Mouse (Mus musculus): ENCODE results near the gene Nodal. TPM values are rescaled to one million over a fixed set of nuclear protein-coding genes. Genes with fewer than 3 reads are reported as not detected.

The Nodal gene
- polyA plus RNA-seq, 1 experiment, result 0.05 TPM

DNA sequence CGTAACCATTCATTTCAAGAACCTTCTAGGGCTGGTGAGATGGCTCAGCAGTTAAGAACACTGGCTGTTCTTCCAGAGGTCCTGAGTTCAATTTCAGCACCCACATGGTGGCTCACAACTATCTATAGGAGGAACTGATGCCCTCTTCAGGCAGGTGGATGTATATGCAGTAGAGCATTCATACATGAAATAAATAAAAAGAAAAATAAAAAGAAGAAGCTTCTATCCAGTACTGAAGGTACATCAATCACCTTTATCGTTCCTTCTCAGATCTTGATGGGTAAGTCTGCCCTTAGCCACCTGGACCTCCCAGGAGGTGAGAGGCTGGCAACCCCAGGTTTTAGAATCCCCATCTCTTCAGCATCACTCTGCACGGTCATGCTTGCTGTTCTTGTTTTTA is 2.5 kb upstream of the Nodal start:
- H3K27me3 ChIP-seq (ENCODE audit: control insufficient read depth, insufficient read depth, low read length), result peaks cover 3% of the 10 kb centered on the region; the same call in 1 of the 2 replicates
- H3K4me3 ChIP-seq (ENCODE audit: control insufficient read depth, insufficient read depth, low read length), result no peak overlapping the region
- H3K4me1 ChIP-seq (replicated peaks; ENCODE audit: control insufficient read depth, insufficient read depth, low read length), result no peaks in the 10 kb centered on the region
- H3K27ac ChIP-seq (ENCODE audit: control insufficient read depth, insufficient read depth, low read length), result no peak overlapping the region
- no peaks in the 10 kb centered on the region for H3K36me3 ChIP-seq (ENCODE audit: control insufficient read depth, insufficient read depth, low read length)
- no peak for TF ChIP-seq POLR2A (IDR thresholded peaks at IDR 0.05; ENCODE audit: control insufficient read depth, extremely low read depth, insufficient read depth, low read length, poor library complexity)
- TF ChIP-seq CTCF (IDR thresholded peaks at IDR 0.05; ENCODE audit: borderline replicate concordance, control insufficient read depth, extremely low read depth, insufficient read depth, low read length, poor library complexity), result no peak
- WGBS, result 85% methylated on average over 3 of the region's 3 CpGs
- no peak for DNase-seq

DNA sequence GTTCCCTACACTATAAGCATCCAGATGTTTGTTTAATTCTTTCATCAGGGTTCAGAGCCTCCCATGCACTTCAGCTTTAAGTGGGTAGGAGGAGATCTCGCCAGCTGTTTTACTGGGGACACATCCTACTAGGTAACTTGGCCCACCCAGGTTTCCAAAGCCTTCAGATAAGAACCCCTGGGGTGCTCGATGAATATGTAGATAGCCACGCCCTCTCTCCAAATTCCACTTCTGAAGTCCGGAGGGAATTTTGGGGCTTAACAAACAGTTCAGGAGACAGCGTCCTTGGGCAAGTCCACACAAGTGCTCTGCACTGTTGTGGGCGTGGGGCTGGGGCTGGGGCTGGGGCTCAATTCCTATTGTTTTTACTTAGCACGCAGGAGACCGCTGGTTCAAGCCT is 1.9 kb upstream of the Nodal start:
- 68% methylated on average over 8 of the region's 8 CpGs for WGBS
- DNase-seq, result no peak
- TF ChIP-seq CTCF (IDR thresholded peaks at IDR 0.05; ENCODE audit: borderline replicate concordance, control insufficient read depth, extremely low read depth, insufficient read depth, low read length, poor library complexity), result no peak
- TF ChIP-seq POLR2A (IDR thresholded peaks at IDR 0.05; ENCODE audit: control insufficient read depth, extremely low read depth, insufficient read depth, low read length, poor library complexity), result no peak
- Histone ChIP-seq H3K4me1 (replicated peaks; ENCODE audit: control insufficient read depth, insufficient read depth, low read length) (no peaks in the 10 kb centered on the region), H3K36me3 (ENCODE audit: control insufficient read depth, insufficient read depth, low read length) (no peaks in the 10 kb centered on the region), H3K27ac (ENCODE audit: control insufficient read depth, insufficient read depth, low read length) (no peak overlapping the region), H3K4me3 (ENCODE audit: control insufficient read depth, insufficient read depth, low read length) (no peak overlapping the region), H3K27me3 (ENCODE audit: control insufficient read depth, insufficient read depth, low read length) (peaks cover 3% of the 10 kb centered on the region; the same call in 1 of the 2 replicates)

GRCm38 (mm10) chr10:61416561-61416960 is 1.2 kb upstream of the Nodal start:
- peaks cover 3% of the 10 kb centered on the region; the same call in 1 of the 2 replicates for H3K27me3 ChIP-seq (ENCODE audit: control insufficient read depth, insufficient read depth, low read length)
- WGBS, result 73% methylated on average over 7 of the region's 7 CpGs
- H3K4me3 ChIP-seq (ENCODE audit: control insufficient read depth, insufficient read depth, low read length), result no peak overlapping the region
- TF ChIP-seq POLR2A (IDR thresholded peaks at IDR 0.05; ENCODE audit: control insufficient read depth, extremely low read depth, insufficient read depth, low read length, poor library complexity) (no peak), CTCF (IDR thresholded peaks at IDR 0.05; ENCODE audit: borderline replicate concordance, control insufficient read depth, extremely low read depth, insufficient read depth, low read length, poor library complexity) (no peak)
- H3K4me1 ChIP-seq (replicated peaks; ENCODE audit: control insufficient read depth, insufficient read depth, low read length), result no peaks in the 10 kb centered on the region
- no peak overlapping the region for H3K27ac ChIP-seq (ENCODE audit: control insufficient read depth, insufficient read depth, low read length)
- DNase-seq, result no peak
- no peaks in the 10 kb centered on the region for H3K36me3 ChIP-seq (ENCODE audit: control insufficient read depth, insufficient read depth, low read length)

- DNase-seq, result no peak
- no peaks in the 10 kb centered on the region for H3K36me3 ChIP-seq (ENCODE audit: control insufficient read depth, insufficient read depth, low read length)
- no peaks in the 10 kb centered on the region for H3K4me1 ChIP-seq (replicated peaks; ENCODE audit: control insufficient read depth, insufficient read depth, low read length)
- WGBS, result 62% methylated on average over 2 of the region's 2 CpGs
- H3K27me3 ChIP-seq (ENCODE audit: control insufficient read depth, insufficient read depth, low read length), result peaks cover 3% of the 10 kb centered on the region; the same call in 1 of the 2 replicates
- TF ChIP-seq CTCF (IDR thresholded peaks at IDR 0.05; ENCODE audit: borderline replicate concordance, control insufficient read depth, extremely low read depth, insufficient read depth, low read length, poor library complexity) (no peak), POLR2A (IDR thresholded peaks at IDR 0.05; ENCODE audit: control insufficient read depth, extremely low read depth, insufficient read depth, low read length, poor library complexity) (no peak)
- no peak overlapping the region for H3K27ac ChIP-seq (ENCODE audit: control insufficient read depth, insufficient read depth, low read length)
- no peak overlapping the region for H3K4me3 ChIP-seq (ENCODE audit: control insufficient read depth, insufficient read depth, low read length)
These were observed 726 bp upstream of the Nodal start for GRCm38 (mm10) chr10:61417046-61417445.

- peaks cover 3% of the 10 kb centered on the region; the same call in 1 of the 2 replicates for H3K27me3 ChIP-seq (ENCODE audit: control insufficient read depth, insufficient read depth, low read length)
- 8% methylated on average over 48 of the region's 50 CpGs for WGBS
- no peak overlapping the region for H3K4me3 ChIP-seq (ENCODE audit: control insufficient read depth, insufficient read depth, low read length)
- no peaks in the 10 kb centered on the region for H3K4me1 ChIP-seq (replicated peaks; ENCODE audit: control insufficient read depth, insufficient read depth, low read length)
- H3K27ac ChIP-seq (ENCODE audit: control insufficient read depth, insufficient read depth, low read length), result no peak overlapping the region
- no peaks in the 10 kb centered on the region for H3K36me3 ChIP-seq (ENCODE audit: control insufficient read depth, insufficient read depth, low read length)
- TF ChIP-seq POLR2A (IDR thresholded peaks at IDR 0.05; ENCODE audit: control insufficient read depth, extremely low read depth, insufficient read depth, low read length, poor library complexity) (no peak), CTCF (IDR thresholded peaks at IDR 0.05; ENCODE audit: borderline replicate concordance, control insufficient read depth, extremely low read depth, insufficient read depth, low read length, poor library complexity) (no peak)
- DNase-seq, result no peak
These were observed 544 bp downstream of the Nodal start for GRCm38 (mm10) chr10:61418131-61418900.

- Histone ChIP-seq H3K4me3 (ENCODE audit: control insufficient read depth, insufficient read depth, low read length) (no peak overlapping the region), H3K27me3 (ENCODE audit: control insufficient read depth, insufficient read depth, low read length) (peaks cover 3% of the 10 kb centered on the region; the same call in 1 of the 2 replicates), H3K4me1 (replicated peaks; ENCODE audit: control insufficient read depth, insufficient read depth, low read length) (no peaks in the 10 kb centered on the region), H3K27ac (ENCODE audit: control insufficient read depth, insufficient read depth, low read length) (no peak overlapping the region), H3K36me3 (ENCODE audit: control insufficient read depth, insufficient read depth, low read length) (no peaks in the 10 kb centered on the region)
- TF ChIP-seq CTCF (IDR thresholded peaks at IDR 0.05; ENCODE audit: borderline replicate concordance, control insufficient read depth, extremely low read depth, insufficient read depth, low read length, poor library complexity), result no peak
- no peak for TF ChIP-seq POLR2A (IDR thresholded peaks at IDR 0.05; ENCODE audit: control insufficient read depth, extremely low read depth, insufficient read depth, low read length, poor library complexity)
- WGBS, result 28% methylated on average over 24 of the region's 24 CpGs
- no peak for DNase-seq
These were observed 1.4 kb downstream of the Nodal start for GRCm38 (mm10) chr10:61419146-61419545.

Data from thymus, adult 2 months (tissue).